Mouse (Mus musculus): ENCODE results near the gene Ubr7. TPM values are rescaled to one million over a fixed set of nuclear protein-coding genes. Genes with fewer than 3 reads are reported as not detected.

The Ubr7 gene
- total and polyA plus RNA-seq, 3 experiments = 46.3 to 80.4 (median 48.8) TPM

GRCm38 (mm10) chr12:102740285-102740684, 17.5 kb upstream of the Ubr7 start:
- Histone ChIP-seq H3K27me3 (replicated peaks) (no peaks in the 10 kb centered on the region), H3K9me3 (replicated peaks; ENCODE audit: low read length) (no peaks in the 10 kb centered on the region), H3K36me3 (replicated peaks in 1 of 2; ENCODE audit: control insufficient read depth in 1 of 2, insufficient read depth in 1 of 2, low read length in 1 of 2) (peaks cover 2 to 14% of the 10 kb centered on the region in 2 experiments), H3K4me2 (ENCODE audit: insufficient read depth, low read depth, poor library complexity, severe bottlenecking) (no peak overlapping the region), H3K27ac (ENCODE audit: insufficient read depth, low read depth) (no peak overlapping the region), H3K4me1 (ENCODE audit: control insufficient read depth in 1 of 2, insufficient read depth in 2 of 2) (peaks cover 0 to 20% of the 10 kb centered on the region in 2 experiments; a peak in 2 of 4 replicates), H3K4me3 (replicated peaks in 1 of 3; ENCODE audit: low read depth in 2 of 3, low read length in 2 of 3, poor library complexity in 1 of 3) (no peak overlapping the region), H3K79me2 (replicated peaks; ENCODE audit: control insufficient read depth, extremely low read depth, insufficient read depth, poor library complexity, severe bottlenecking) (peaks cover 7% of the 10 kb centered on the region), H3K9ac (ENCODE audit: insufficient read depth, low read depth) (no peak overlapping the region)
- no peak for DNase-seq (ENCODE audit: extremely low read depth)
- dilution Hi-C loops (cut with MboI; ENCODE audit: extremely low pct_ligation_motif_present, extremely low pct_unique_long_range_greater_than_20kb, low sequenced_read_pairs) (no loop called here), in situ Hi-C loops (cut with MboI; ENCODE audit: low pct_ligation_motif_present, low pct_unique_long_range_greater_than_20kb, low sequenced_read_pairs) (loop anchor here (10.0 kb wide), 1 partner anchor 325 kb away; no protein-coding TSS in a partner anchor)
- TF ChIP-seq USF2 (conservative IDR thresholded peaks at IDR 0.05; ENCODE audit: low read depth, low read length) (no peak), JUND (conservative IDR thresholded peaks at IDR 0.05; ENCODE audit: low read depth, low read length) (no peak), SMC3 (IDR thresholded peaks at IDR 0.05; ENCODE audit: low read depth, low read length) (peak; percentile 54), POLR2AphosphoS2 (IDR thresholded peaks at IDR 0.05; ENCODE audit: low read depth, low read length) (no peak), UBTF (IDR thresholded peaks at IDR 0.05; ENCODE audit: low read depth, low read length) (no peak), RAD21 (IDR thresholded peaks at IDR 0.05; ENCODE audit: low read depth, low read length) (peak; percentile 65), POLR2A (IDR thresholded peaks at IDR 0.05; ENCODE audit: low read depth, low read length) (no peak), MAX (IDR thresholded peaks at IDR 0.05; ENCODE audit: low read length) (no peak), CTCF (conservative IDR thresholded peaks at IDR 0.05 in 1 of 2, IDR thresholded peaks at IDR 0.05 in 1 of 2; ENCODE audit: low read depth in 2 of 2, low read length in 2 of 2) (peak in 1 of 2 experiments; percentile 72; a peak in 2 of 4 replicates), SIN3A (IDR thresholded peaks at IDR 0.05; ENCODE audit: low read length) (no peak)

- no peak overlapping the region for H3K27ac ChIP-seq (ENCODE audit: insufficient read depth, low read depth)
- in situ Hi-C loops (cut with MboI; ENCODE audit: low pct_ligation_motif_present, low pct_unique_long_range_greater_than_20kb, low sequenced_read_pairs) = loop anchor here (10.0 kb wide), 1 partner anchor 323 kb away; no protein-coding TSS in a partner anchor
- peaks cover 0 to 31% of the 10 kb centered on the region in 2 experiments; a peak in 2 of 4 replicates for H3K4me1 ChIP-seq (ENCODE audit: control insufficient read depth in 1 of 2, insufficient read depth in 2 of 2)
- peaks cover 24% of the 10 kb centered on the region for H3K79me2 ChIP-seq (replicated peaks; ENCODE audit: control insufficient read depth, extremely low read depth, insufficient read depth, poor library complexity, severe bottlenecking)
- no peaks in the 10 kb centered on the region for H3K27me3 ChIP-seq (replicated peaks)
- no peak overlapping the region for H3K9ac ChIP-seq (ENCODE audit: insufficient read depth, low read depth)
- DNase-seq (ENCODE audit: extremely low read depth) = no peak
- H3K36me3 ChIP-seq (replicated peaks in 1 of 2; ENCODE audit: control insufficient read depth in 1 of 2, insufficient read depth in 1 of 2, low read length in 1 of 2) = peaks cover 2 to 29% of the 10 kb centered on the region in 2 experiments
- no peak overlapping the region for H3K4me3 ChIP-seq (replicated peaks in 1 of 3; ENCODE audit: low read depth in 2 of 3, low read length in 2 of 3, poor library complexity in 1 of 3)
- TF ChIP-seq GABPA (IDR thresholded peaks at IDR 0.05; ENCODE audit: insufficient replicate concordance, low read depth, low read length) (no peak), USF2 (conservative IDR thresholded peaks at IDR 0.05; ENCODE audit: low read depth, low read length) (no peak), POLR2A (IDR thresholded peaks at IDR 0.05; ENCODE audit: low read depth, low read length) (no peak), NELFE (IDR thresholded peaks at IDR 0.05; ENCODE audit: low read depth, low read length) (no peak), ZC3H11A (IDR thresholded peaks at IDR 0.05; ENCODE audit: low read depth, low read length) (no peak), ELF1 (IDR thresholded peaks at IDR 0.05; ENCODE audit: low read depth, low read length) (no peak), JUND (conservative IDR thresholded peaks at IDR 0.05; ENCODE audit: low read depth, low read length) (no peak), ZMIZ1 (IDR thresholded peaks at IDR 0.05; ENCODE audit: low read depth, low read length) (no peak), ZKSCAN1 (IDR thresholded peaks at IDR 0.05; ENCODE audit: borderline replicate concordance, low read depth, low read length) (no peak), SIN3A (IDR thresholded peaks at IDR 0.05; ENCODE audit: low read length) (no peak), MAFK (IDR thresholded peaks at IDR 0.05; ENCODE audit: insufficient replicate concordance, low read length) (no peak), TBP (conservative IDR thresholded peaks at IDR 0.05; ENCODE audit: low read depth, low read length) (no peak), E2F4 (IDR thresholded peaks at IDR 0.05; ENCODE audit: insufficient replicate concordance, low read depth, low read length) (no peak), RCOR1 (conservative IDR thresholded peaks at IDR 0.05; ENCODE audit: low read depth, low read length) (no peak), HCFC1 (IDR thresholded peaks at IDR 0.05; ENCODE audit: low read depth, low read length) (no peak), MEF2A (IDR thresholded peaks at IDR 0.05; ENCODE audit: borderline replicate concordance, low read depth, low read length) (no peak), USF1 (IDR thresholded peaks at IDR 0.05; ENCODE audit: low read depth, low read length) (no peak), ETS1 (conservative IDR thresholded peaks at IDR 0.05; ENCODE audit: low read depth, low read length) (no peak), MAZ (IDR thresholded peaks at IDR 0.05; ENCODE audit: low read depth, low read length) (no peak), CTCF (conservative IDR thresholded peaks at IDR 0.05 in 1 of 2, IDR thresholded peaks at IDR 0.05 in 1 of 2; ENCODE audit: low read depth in 2 of 2, low read length in 2 of 2) (no peak)
- no peaks in the 10 kb centered on the region for H3K9me3 ChIP-seq (replicated peaks; ENCODE audit: low read length)
- no peak overlapping the region for H3K4me2 ChIP-seq (ENCODE audit: insufficient read depth, low read depth, poor library complexity, severe bottlenecking)
- dilution Hi-C loops (cut with MboI; ENCODE audit: extremely low pct_ligation_motif_present, extremely low pct_unique_long_range_greater_than_20kb, low sequenced_read_pairs) = no loop called here
Measured at GRCm38 (mm10) chr12:102742056-102742455, 15.7 kb upstream of the Ubr7 start.

Measured in CH12.LX (cell line).